Mouse (Mus musculus): Measurements from ENCODE around the gene Prkd2. TPM values are rescaled to one million over a fixed set of nuclear protein-coding genes. Genes with fewer than 3 reads are reported as not detected.

Gene Prkd2
- total and polyA plus RNA-seq, 3 experiments, result 9.8 to 39.0 (median 18.0) TPM

GRCm38 (mm10) chr7:16847507-16847906 lies 4.8 kb downstream of the Prkd2 start:
- dilution Hi-C loops (cut with MboI; ENCODE audit: extremely low pct_ligation_motif_present, extremely low pct_unique_long_range_greater_than_20kb, low sequenced_read_pairs), result no loop called here

GRCm38 (mm10) chr7:16848579-16848978 lies 5.9 kb downstream of the Prkd2 start:
- peaks cover 46 to 66% of the 10 kb centered on the region in 2 experiments for H3K36me3 ChIP-seq (replicated peaks in 1 of 2; ENCODE audit: control insufficient read depth in 1 of 2, insufficient read depth in 1 of 2, low read length in 1 of 2)

More at GRCm38 (mm10) chr7:16847507-16847906, 4.8 kb downstream of the Prkd2 start:
- peaks cover 0 to 17% of the 10 kb centered on the region in 2 experiments; a peak in 1 of 4 replicates for H3K4me1 ChIP-seq (ENCODE audit: control insufficient read depth in 1 of 2, insufficient read depth in 2 of 2)
- no peak for DNase-seq (ENCODE audit: extremely low read depth)
- TF ChIP-seq CTCF (conservative IDR thresholded peaks at IDR 0.05 in 1 of 2, IDR thresholded peaks at IDR 0.05 in 1 of 2; ENCODE audit: low read depth in 2 of 2, low read length in 2 of 2), result no peak
- no peak for TF ChIP-seq ZNF384 (IDR thresholded peaks at IDR 0.05; ENCODE audit: low read depth, low read length)
- no peak for TF ChIP-seq MAX (IDR thresholded peaks at IDR 0.05; ENCODE audit: low read length)
- H3K79me2 ChIP-seq (replicated peaks; ENCODE audit: control insufficient read depth, extremely low read depth, insufficient read depth, poor library complexity, severe bottlenecking), result peaks cover 24% of the 10 kb centered on the region
- H3K4me2 ChIP-seq (ENCODE audit: insufficient read depth, low read depth, poor library complexity, severe bottlenecking), result no peak overlapping the region
- no peaks in the 10 kb centered on the region for H3K9me3 ChIP-seq (replicated peaks; ENCODE audit: low read length)
- peaks cover 38 to 57% of the 10 kb centered on the region in 2 experiments for H3K36me3 ChIP-seq (replicated peaks in 1 of 2; ENCODE audit: control insufficient read depth in 1 of 2, insufficient read depth in 1 of 2, low read length in 1 of 2)
- no peak overlapping the region for H3K9ac ChIP-seq (ENCODE audit: insufficient read depth, low read depth)
- in situ Hi-C loops (cut with MboI; ENCODE audit: low pct_ligation_motif_present, low pct_unique_long_range_greater_than_20kb, low sequenced_read_pairs), result no loop called here
- H3K27me3 ChIP-seq (replicated peaks), result no peaks in the 10 kb centered on the region
- no peak overlapping the region for H3K4me3 ChIP-seq (replicated peaks in 1 of 3; ENCODE audit: low read depth in 2 of 3, low read length in 2 of 3, poor library complexity in 1 of 3)
- H3K27ac ChIP-seq (ENCODE audit: insufficient read depth, low read depth), result no peak overlapping the region

GRCm38 (mm10) chr7:16851636-16852035 lies 8.9 kb downstream of the Prkd2 start:
- Histone ChIP-seq H3K9me3 (replicated peaks; ENCODE audit: low read length) (no peaks in the 10 kb centered on the region), H3K4me2 (ENCODE audit: insufficient read depth, low read depth, poor library complexity, severe bottlenecking) (no peak overlapping the region), H3K79me2 (replicated peaks; ENCODE audit: control insufficient read depth, extremely low read depth, insufficient read depth, poor library complexity, severe bottlenecking) (no peaks in the 10 kb centered on the region), H3K27ac (ENCODE audit: insufficient read depth, low read depth) (no peak overlapping the region), H3K4me1 (ENCODE audit: control insufficient read depth in 1 of 2, insufficient read depth in 2 of 2) (peaks cover 0 to 30% of the 10 kb centered on the region in 2 experiments; a peak in 2 of 4 replicates), H3K27me3 (replicated peaks) (no peaks in the 10 kb centered on the region), H3K4me3 (replicated peaks in 1 of 3; ENCODE audit: low read depth in 2 of 3, low read length in 2 of 3, poor library complexity in 1 of 3) (no peak overlapping the region), H3K9ac (ENCODE audit: insufficient read depth, low read depth) (no peak overlapping the region), H3K36me3 (replicated peaks in 1 of 2; ENCODE audit: control insufficient read depth in 1 of 2, insufficient read depth in 1 of 2, low read length in 1 of 2) (peaks cover 75 to 91% of the 10 kb centered on the region in 2 experiments)
- no peak for DNase-seq (ENCODE audit: extremely low read depth)
- in situ Hi-C loops (cut with MboI; ENCODE audit: low pct_ligation_motif_present, low pct_unique_long_range_greater_than_20kb, low sequenced_read_pairs) (no loop called here), dilution Hi-C loops (cut with MboI; ENCODE audit: extremely low pct_ligation_motif_present, extremely low pct_unique_long_range_greater_than_20kb, low sequenced_read_pairs) (no loop called here)
- TF ChIP-seq NRF1 (IDR thresholded peaks at IDR 0.05; ENCODE audit: low read depth, low read length), result no peak
- TF ChIP-seq MAX (IDR thresholded peaks at IDR 0.05; ENCODE audit: low read length), result no peak
- TF ChIP-seq POLR2AphosphoS2 (IDR thresholded peaks at IDR 0.05; ENCODE audit: low read depth, low read length), result no peak
- no peak for TF ChIP-seq ZC3H11A (IDR thresholded peaks at IDR 0.05; ENCODE audit: low read depth, low read length)
- no peak for TF ChIP-seq TCF12 (IDR thresholded peaks at IDR 0.05; ENCODE audit: low read depth, low read length)
- no peak for TF ChIP-seq JUN (IDR thresholded peaks at IDR 0.05; ENCODE audit: insufficient read depth, low read depth, low read length)
- TF ChIP-seq TBP (conservative IDR thresholded peaks at IDR 0.05; ENCODE audit: low read depth, low read length), result no peak
- TF ChIP-seq ZKSCAN1 (IDR thresholded peaks at IDR 0.05; ENCODE audit: borderline replicate concordance, low read depth, low read length), result no peak
- no peak for TF ChIP-seq IRF4 (IDR thresholded peaks at IDR 0.05; ENCODE audit: low read depth, low read length)
- no peak for TF ChIP-seq USF1 (IDR thresholded peaks at IDR 0.05; ENCODE audit: low read depth, low read length)
- no peak for TF ChIP-seq MAZ (IDR thresholded peaks at IDR 0.05; ENCODE audit: low read depth, low read length)
- no peak for TF ChIP-seq ZMIZ1 (IDR thresholded peaks at IDR 0.05; ENCODE audit: low read depth, low read length)
- no peak for TF ChIP-seq GABPA (IDR thresholded peaks at IDR 0.05; ENCODE audit: insufficient replicate concordance, low read depth, low read length)
- TF ChIP-seq MYC (IDR thresholded peaks at IDR 0.05; ENCODE audit: low read depth, low read length), result no peak
- no peak for TF ChIP-seq CHD1 (IDR thresholded peaks at IDR 0.05; ENCODE audit: low read depth, low read length)
- TF ChIP-seq PAX5 (IDR thresholded peaks at IDR 0.05; ENCODE audit: low read length), result no peak
- TF ChIP-seq SMC3 (IDR thresholded peaks at IDR 0.05; ENCODE audit: low read depth, low read length), result no peak
- TF ChIP-seq KAT2A (IDR thresholded peaks at IDR 0.05; ENCODE audit: insufficient replicate concordance, low read length), result no peak
- no peak for TF ChIP-seq POLR2A (IDR thresholded peaks at IDR 0.05; ENCODE audit: low read depth, low read length)

More at GRCm38 (mm10) chr7:16848579-16848978, 5.9 kb downstream of the Prkd2 start:
- Histone ChIP-seq H3K9ac (ENCODE audit: insufficient read depth, low read depth) (no peak overlapping the region), H3K4me3 (replicated peaks in 1 of 3; ENCODE audit: low read depth in 2 of 3, low read length in 2 of 3, poor library complexity in 1 of 3) (no peak overlapping the region), H3K4me1 (ENCODE audit: control insufficient read depth in 1 of 2, insufficient read depth in 2 of 2) (peaks cover 0 to 26% of the 10 kb centered on the region in 2 experiments; a peak in 2 of 4 replicates), H3K27ac (ENCODE audit: insufficient read depth, low read depth) (no peak overlapping the region), H3K9me3 (replicated peaks; ENCODE audit: low read length) (no peaks in the 10 kb centered on the region), H3K27me3 (replicated peaks) (no peaks in the 10 kb centered on the region), H3K79me2 (replicated peaks; ENCODE audit: control insufficient read depth, extremely low read depth, insufficient read depth, poor library complexity, severe bottlenecking) (peaks cover 17% of the 10 kb centered on the region), H3K4me2 (ENCODE audit: insufficient read depth, low read depth, poor library complexity, severe bottlenecking) (no peak overlapping the region)
- dilution Hi-C loops (cut with MboI; ENCODE audit: extremely low pct_ligation_motif_present, extremely low pct_unique_long_range_greater_than_20kb, low sequenced_read_pairs), result no loop called here
- TF ChIP-seq CTCF (conservative IDR thresholded peaks at IDR 0.05 in 1 of 2, IDR thresholded peaks at IDR 0.05 in 1 of 2; ENCODE audit: low read depth in 2 of 2, low read length in 2 of 2) (peak; percentile 13 to 49; a peak in 3 of 4 replicates), HCFC1 (IDR thresholded peaks at IDR 0.05; ENCODE audit: low read depth, low read length) (no peak), RAD21 (IDR thresholded peaks at IDR 0.05; ENCODE audit: low read depth, low read length) (peak; percentile 17)
- no peak for DNase-seq (ENCODE audit: extremely low read depth)
- in situ Hi-C loops (cut with MboI; ENCODE audit: low pct_ligation_motif_present, low pct_unique_long_range_greater_than_20kb, low sequenced_read_pairs), result no loop called here
